In genomic region chr11:121790671-121791094, GRCm38 (mm10) we compare ENCODE assay signal across 11 mouse cellular contexts. TPM values are rescaled to one million over a fixed set of nuclear protein-coding genes. Genes with fewer than 3 reads are reported as not detected.
DNase-seq lines count a peak whose midpoint lies in the region; ATAC-seq lines count a peak whose summit lies in the region.
"Had no signal": no experiment of that assay in that cellular context is flagged by ENCODE, and none has a peak within 500 bp of the region (broad histone marks: within the 10 kb centered on the region; RNA-seq: fewer than 3 reads in every experiment).

No protein-coding gene starts in this region.

- DNase-seq in adrenal gland, adult (ENCODE audit: inconsistent age in 2 of 2, low spot score in 1 of 2) = peak; percentile 67 to 90
- no peak for DNase-seq in adrenal gland, postnatal 4 days (ENCODE audit: low spot score in 2 of 2)
- DNase-seq in adipocyte (ENCODE audit: low spot score) = peak; percentile 86
- DNase-seq in heart, adult 8-10 months (ENCODE audit: low spot score) = peak; percentile 84
- DNase-seq in kidney, postnatal 4 days = peak; percentile 40 to 59
- DNase-seq in frontal cortex, adult 2 months (ENCODE audit: extremely low spot score in 1 of 2, low spot score in 1 of 2) = no peak
- no peak for DNase-seq in cerebellum, adult 9-10 months
- DNase-seq: cerebellum, adult 9-11 months; thymus, adult 18-20 months had no signal

- ATAC-seq in granulocyte monocyte progenitor cell, adult 5-6 weeks (replicated peaks; ENCODE audit: poor library complexity, severe bottlenecking) = no peak

RNA-seq across cellular contexts. Expression of gene Ptchd3, which starts 39.4 kb away (rescaled TPM):
- total RNA-seq in adrenal gland, postnatal 4 days (2021) = not detected
- total RNA-seq in heart, adult 8-10 months (2022) = under 1 TPM; 0.16 to 0.34 (median 0.18) TPM
- not detected in 2 replicates for polyA plus RNA-seq in frontal cortex, adult 2 months (2012; rRNA removed)
- total RNA-seq in granulocyte monocyte progenitor cell, adult 5-6 weeks (2014; fragmentation: Nextera tagmentation) = not detected in 2 replicates
- total RNA-seq in granulocyte monocyte progenitor cell, adult 5-6 weeks (2017) = not detected in 2 replicates
- total RNA-seq: left cerebral cortex, adult 2 months had no signal

Comparison
In these comparisons a context has a peak if more than half of its experiments do, and no peak if none do; other contexts are left out.
1. DNase-seq: peak in adrenal gland, adult (2 of 2), adipocyte (single experiment), heart, adult 8-10 months (single experiment) and kidney, postnatal 4 days (2 of 2); none in adrenal gland, postnatal 4 days (0 of 2), frontal cortex, adult 2 months (0 of 2) and cerebellum, adult 9-10 months (single experiment).